Mouse (Mus musculus): Measurements from ENCODE around the gene Gramd4. TPM values are rescaled to one million over a fixed set of nuclear protein-coding genes. Genes with fewer than 3 reads are reported as not detected.
"Not testable (repeated sequence)": the region's sequence is repeated elsewhere in the genome, so short reads cannot be mapped to it uniquely, and the experiment has no call there.

The Gramd4 gene
- polyA plus RNA-seq, 1 experiment from 2014 or later, result 9.7 TPM

GRCm38 (mm10) chr15:86161800-86162199 is 104.3 kb downstream of the Gramd4 start:
- H3K27me3 ChIP-seq (ENCODE audit: control insufficient read depth, insufficient read depth, low read length); H3K4me1 ChIP-seq (ENCODE audit: control insufficient read depth, insufficient read depth, low read length); H3K4me2 ChIP-seq (replicated peaks; ENCODE audit: low read depth, low read length); ATAC-seq (ENCODE audit: low FRiP score, low TSS enrichment); H3K4me3 ChIP-seq (ENCODE audit: low read length); H3K9ac ChIP-seq (ENCODE audit: low read depth, low read length); H3K36me3 ChIP-seq (ENCODE audit: control insufficient read depth, insufficient read depth, low read length); H3K27ac ChIP-seq (ENCODE audit: low read depth, low read length); H3K9me3 ChIP-seq (ENCODE audit: control insufficient read depth, low read length): not testable (repeated sequence)
- 94% methylated on average over 3 of the region's 3 CpGs for WGBS

- no peak for ATAC-seq (ENCODE audit: low FRiP score, low TSS enrichment)
- Histone ChIP-seq H3K27ac (ENCODE audit: low read depth, low read length) (no peak overlapping the region), H3K9ac (ENCODE audit: low read depth, low read length) (no peak overlapping the region), H3K9me3 (ENCODE audit: control insufficient read depth, low read length) (no peaks in the 10 kb centered on the region), H3K4me2 (replicated peaks; ENCODE audit: low read depth, low read length) (no peak overlapping the region), H3K27me3 (ENCODE audit: control insufficient read depth, insufficient read depth, low read length) (no peaks in the 10 kb centered on the region), H3K36me3 (ENCODE audit: control insufficient read depth, insufficient read depth, low read length) (no peaks in the 10 kb centered on the region; the same call in 1 of the 2 replicates), H3K4me1 (ENCODE audit: control insufficient read depth, insufficient read depth, low read length) (peaks cover 9% of the 10 kb centered on the region; the same call in 1 of the 2 replicates), H3K4me3 (ENCODE audit: low read length) (no peak overlapping the region)
- 68% methylated on average over 21 of the region's 21 CpGs for WGBS
Observed at GRCm38 (mm10) chr15:86164718-86165345, 107.3 kb downstream of the Gramd4 start.

- Histone ChIP-seq H3K27ac (ENCODE audit: low read depth, low read length) (no peak overlapping the region), H3K4me1 (ENCODE audit: control insufficient read depth, insufficient read depth, low read length) (peaks cover 9% of the 10 kb centered on the region; the same call in 1 of the 2 replicates), H3K4me3 (ENCODE audit: low read length) (no peak overlapping the region), H3K4me2 (replicated peaks; ENCODE audit: low read depth, low read length) (no peak overlapping the region), H3K9me3 (ENCODE audit: control insufficient read depth, low read length) (no peaks in the 10 kb centered on the region), H3K27me3 (ENCODE audit: control insufficient read depth, insufficient read depth, low read length) (no peaks in the 10 kb centered on the region), H3K9ac (ENCODE audit: low read depth, low read length) (no peak overlapping the region), H3K36me3 (ENCODE audit: control insufficient read depth, insufficient read depth, low read length) (no peaks in the 10 kb centered on the region; the same call in 1 of the 2 replicates)
- no peak for ATAC-seq (ENCODE audit: low FRiP score, low TSS enrichment)
- 89% methylated on average over 24 of the region's 24 CpGs for WGBS
Observed at GRCm38 (mm10) chr15:86165811-86166590, 108.5 kb downstream of the Gramd4 start.

GRCm38 (mm10) chr15:86167032-86167655 is 109.6 kb downstream of the Gramd4 start:
- no peaks in the 10 kb centered on the region for H3K27me3 ChIP-seq (ENCODE audit: control insufficient read depth, insufficient read depth, low read length)
- no peak overlapping the region for H3K4me2 ChIP-seq (replicated peaks; ENCODE audit: low read depth, low read length)
- H3K9ac ChIP-seq (ENCODE audit: low read depth, low read length), result no peak overlapping the region
- H3K4me1 ChIP-seq (ENCODE audit: control insufficient read depth, insufficient read depth, low read length), result peaks cover 9% of the 10 kb centered on the region; the same call in 1 of the 2 replicates
- no peak overlapping the region for H3K4me3 ChIP-seq (ENCODE audit: low read length)
- H3K27ac ChIP-seq (ENCODE audit: low read depth, low read length), result no peak overlapping the region
- no peaks in the 10 kb centered on the region for H3K9me3 ChIP-seq (ENCODE audit: control insufficient read depth, low read length)
- no peaks in the 10 kb centered on the region; the same call in 1 of the 2 replicates for H3K36me3 ChIP-seq (ENCODE audit: control insufficient read depth, insufficient read depth, low read length)
- ATAC-seq (ENCODE audit: low FRiP score, low TSS enrichment), result no peak
- WGBS, result 94% methylated on average over 7 of the region's 7 CpGs

- Histone ChIP-seq H3K9me3 (ENCODE audit: control insufficient read depth, low read length) (no peaks in the 10 kb centered on the region), H3K4me2 (replicated peaks; ENCODE audit: low read depth, low read length) (no peak overlapping the region), H3K4me3 (ENCODE audit: low read length) (no peak overlapping the region), H3K27me3 (ENCODE audit: control insufficient read depth, insufficient read depth, low read length) (no peaks in the 10 kb centered on the region), H3K4me1 (ENCODE audit: control insufficient read depth, insufficient read depth, low read length) (peaks cover 14% of the 10 kb centered on the region; the same call in 1 of the 2 replicates), H3K27ac (ENCODE audit: low read depth, low read length) (no peak overlapping the region), H3K9ac (ENCODE audit: low read depth, low read length) (no peak overlapping the region), H3K36me3 (ENCODE audit: control insufficient read depth, insufficient read depth, low read length) (no peaks in the 10 kb centered on the region; the same call in 1 of the 2 replicates)
- no peak for ATAC-seq (ENCODE audit: low FRiP score, low TSS enrichment)
- 68% methylated on average over 10 of the region's 10 CpGs for WGBS
Observed at GRCm38 (mm10) chr15:86167787-86168504, 110.5 kb downstream of the Gramd4 start.

GRCm38 (mm10) chr15:86168505-86168867 is 111.0 kb downstream of the Gramd4 start:
- no peaks in the 10 kb centered on the region; the same call in 1 of the 2 replicates for H3K36me3 ChIP-seq (ENCODE audit: control insufficient read depth, insufficient read depth, low read length)
- no peak overlapping the region for H3K4me2 ChIP-seq (replicated peaks; ENCODE audit: low read depth, low read length)
- H3K4me1 ChIP-seq (ENCODE audit: control insufficient read depth, insufficient read depth, low read length), result peaks cover 19% of the 10 kb centered on the region
- no peak overlapping the region for H3K9ac ChIP-seq (ENCODE audit: low read depth, low read length)
- ATAC-seq (ENCODE audit: low FRiP score, low TSS enrichment), result no peak
- no peaks in the 10 kb centered on the region for H3K9me3 ChIP-seq (ENCODE audit: control insufficient read depth, low read length)
- H3K4me3 ChIP-seq (ENCODE audit: low read length), result no peak overlapping the region
- H3K27me3 ChIP-seq (ENCODE audit: control insufficient read depth, insufficient read depth, low read length), result no peaks in the 10 kb centered on the region
- WGBS, result 40% methylated on average over 7 of the region's 7 CpGs
- H3K27ac ChIP-seq (ENCODE audit: low read depth, low read length), result no peak overlapping the region

GRCm38 (mm10) chr15:86168941-86169816 is 111.7 kb downstream of the Gramd4 start:
- Histone ChIP-seq H3K4me1 (ENCODE audit: control insufficient read depth, insufficient read depth, low read length) (peaks cover 26% of the 10 kb centered on the region), H3K27ac (ENCODE audit: low read depth, low read length) (peak overlapping the region; percentile 37; the same call in 1 of the 2 replicates), H3K4me2 (replicated peaks; ENCODE audit: low read depth, low read length) (no peak overlapping the region), H3K9ac (ENCODE audit: low read depth, low read length) (no peak overlapping the region), H3K4me3 (ENCODE audit: low read length) (no peak overlapping the region), H3K36me3 (ENCODE audit: control insufficient read depth, insufficient read depth, low read length) (no peaks in the 10 kb centered on the region; the same call in 1 of the 2 replicates), H3K27me3 (ENCODE audit: control insufficient read depth, insufficient read depth, low read length) (no peaks in the 10 kb centered on the region), H3K9me3 (ENCODE audit: control insufficient read depth, low read length) (no peaks in the 10 kb centered on the region)
- ATAC-seq (ENCODE audit: low FRiP score, low TSS enrichment), result no peak
- 80% methylated on average over 12 of the region's 12 CpGs for WGBS

- Histone ChIP-seq H3K27ac (ENCODE audit: low read depth, low read length) (0 out of 2 replicates have a peak overlapping the region, but pooled peaks have one; percentile 37), H3K9ac (ENCODE audit: low read depth, low read length) (no peak overlapping the region), H3K4me1 (ENCODE audit: control insufficient read depth, insufficient read depth, low read length) (peaks cover 27% of the 10 kb centered on the region), H3K4me3 (ENCODE audit: low read length) (no peak overlapping the region), H3K9me3 (ENCODE audit: control insufficient read depth, low read length) (no peaks in the 10 kb centered on the region), H3K4me2 (replicated peaks; ENCODE audit: low read depth, low read length) (no peak overlapping the region), H3K27me3 (ENCODE audit: control insufficient read depth, insufficient read depth, low read length) (no peaks in the 10 kb centered on the region), H3K36me3 (ENCODE audit: control insufficient read depth, insufficient read depth, low read length) (no peaks in the 10 kb centered on the region; the same call in 1 of the 2 replicates)
- no peak for ATAC-seq (ENCODE audit: low FRiP score, low TSS enrichment)
- 55% methylated on average over 4 of the region's 4 CpGs for WGBS
Observed at GRCm38 (mm10) chr15:86169817-86170110, 112.3 kb downstream of the Gramd4 start.

All from kidney, embryonic 14.5 days (tissue).